Mouse (Mus musculus) cerebellum, postnatal 25 days (tissue): ENCODE measurements at regions not wholly inside any gene's neighbourhood (a gene's known extent, or its start where the extent isn't known, plus 50 kb on each side); places are given as distances from the start of the nearest gene placed in this dataset.

Experiments used
- DNase-seq, 2 experiments: peaks; one replicate each; pipeline ENCODE4 v3.0.0; 2021; ENCODE audit warnings: mixed read lengths in 2 of 2

DNA sequence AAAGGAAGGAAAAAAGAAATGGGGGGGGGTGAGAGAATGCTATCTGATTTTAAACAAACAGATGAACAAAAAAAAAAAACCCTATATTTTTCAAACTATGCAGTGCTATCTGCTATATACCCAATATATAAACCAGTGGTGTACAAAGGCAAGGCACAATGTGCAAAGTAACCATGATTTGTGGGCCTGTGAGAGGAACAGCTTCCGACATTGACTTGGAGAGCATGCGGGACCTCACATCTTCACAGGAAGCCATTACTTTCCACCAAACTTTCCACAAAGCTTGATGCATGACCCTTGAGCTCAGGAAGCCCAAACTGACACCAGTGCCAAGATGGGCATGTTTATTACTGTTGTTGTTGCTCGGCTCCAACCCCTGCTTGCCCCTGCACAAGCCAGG lies 299.3 kb upstream of the Cd180 start:
- no peak for DNase-seq

DNA sequence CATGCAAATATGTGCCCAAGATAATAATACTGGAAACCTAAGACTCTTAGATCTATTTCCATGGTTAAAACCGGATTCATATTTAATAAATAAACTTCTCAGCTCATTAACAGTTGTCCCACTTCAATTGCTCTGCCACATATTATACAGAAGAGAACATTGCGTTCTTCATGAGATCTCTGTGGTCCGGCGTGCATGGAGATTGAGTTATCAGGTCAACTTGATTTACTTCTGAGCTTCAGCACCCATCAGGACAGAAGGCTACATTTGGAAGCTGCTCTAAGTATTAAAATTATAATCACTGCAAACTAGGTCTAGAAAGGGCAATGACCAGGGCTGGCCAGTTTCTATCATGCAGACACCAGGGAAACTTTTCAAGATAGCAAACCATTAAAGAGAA lies 295.9 kb upstream of the Cd180 start:
- no peak for DNase-seq

DNA sequence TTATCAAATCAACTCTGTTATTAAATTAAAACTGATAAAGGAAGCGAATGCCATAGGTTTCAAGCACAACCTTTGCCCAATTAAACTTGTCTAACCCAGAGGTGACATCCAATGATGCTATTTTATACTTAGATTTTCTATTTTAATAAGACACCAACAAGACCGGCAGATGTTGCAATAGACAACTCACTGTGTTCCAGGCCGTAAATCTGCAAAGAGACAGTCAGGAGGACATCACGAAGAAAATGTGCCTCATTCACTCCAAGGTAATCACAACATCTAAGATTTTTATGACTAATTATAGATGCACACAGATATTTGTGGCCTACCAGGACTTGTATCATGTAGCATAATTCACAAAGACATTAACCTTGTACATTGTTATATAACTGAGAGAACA lies 281.5 kb upstream of the Cd180 start:
- no peak for DNase-seq

DNA sequence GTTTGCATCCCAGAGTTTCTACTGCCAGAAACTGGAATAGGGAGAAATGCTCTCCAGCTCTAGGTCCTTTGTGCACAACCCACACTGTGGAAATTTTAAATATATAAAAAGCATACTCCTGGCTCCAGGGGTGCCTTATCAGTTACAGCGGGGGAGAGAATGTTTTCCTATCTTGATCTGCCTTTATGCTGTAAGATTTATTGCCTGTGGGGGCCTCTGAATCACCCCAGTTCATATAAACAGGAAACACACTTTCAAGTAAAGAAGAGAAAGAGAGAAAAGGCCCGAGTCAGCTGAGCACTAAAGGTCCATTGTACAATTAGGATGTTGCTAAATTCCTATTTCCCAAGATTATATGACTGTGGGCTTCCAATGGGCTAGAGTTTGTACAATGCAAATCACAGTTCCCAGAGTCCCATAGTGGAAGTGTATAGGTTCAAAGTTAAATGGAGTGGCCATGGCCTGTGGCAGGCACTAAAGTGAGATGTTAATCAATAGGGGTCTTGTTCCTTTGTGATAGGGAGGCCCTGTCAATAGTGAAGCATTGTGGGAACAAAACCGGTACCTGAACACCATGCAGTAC lies 258.9 kb upstream of the Cd180 start:
- DNase-seq = no peak

DNA sequence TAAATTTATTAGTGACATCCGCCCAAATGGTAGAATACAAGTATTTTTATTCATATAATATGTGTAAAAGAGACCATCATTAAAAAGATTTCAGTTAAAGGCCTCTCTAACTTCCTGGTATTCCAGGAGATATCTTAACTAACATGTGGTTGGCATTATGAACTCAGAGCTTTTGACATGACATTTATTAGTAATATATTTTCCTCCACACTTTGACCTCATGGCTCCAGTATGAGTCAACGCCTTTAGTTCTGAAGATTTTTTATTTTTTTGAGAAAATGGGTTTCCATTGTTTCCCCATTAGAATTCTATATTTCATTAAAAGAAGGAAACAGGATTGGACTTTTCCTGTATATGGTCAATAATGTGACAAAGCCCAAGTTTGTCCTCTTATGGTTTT lies 250.7 kb upstream of the Cd180 start:
- DNase-seq = no peak

DNA sequence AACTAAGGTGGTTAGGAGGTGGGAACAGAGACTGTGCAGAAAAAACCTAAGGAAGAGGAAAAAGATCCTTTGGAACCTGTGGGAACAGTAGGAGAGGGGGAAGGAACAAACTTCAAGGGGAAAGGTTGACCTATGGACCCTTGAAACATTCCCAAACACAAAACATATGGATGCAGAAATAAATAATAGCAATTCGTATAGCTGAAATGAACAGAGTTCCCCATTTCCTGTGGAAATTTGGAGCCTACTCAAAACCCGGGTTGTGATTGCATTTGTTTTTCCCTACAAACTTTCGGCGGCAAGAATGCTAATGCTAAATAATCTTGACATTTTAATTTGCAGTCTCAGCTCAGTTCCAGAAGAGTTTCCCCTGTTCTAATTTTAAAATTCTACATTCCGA lies 246.0 kb upstream of the Cd180 start:
- no peak for DNase-seq

DNA sequence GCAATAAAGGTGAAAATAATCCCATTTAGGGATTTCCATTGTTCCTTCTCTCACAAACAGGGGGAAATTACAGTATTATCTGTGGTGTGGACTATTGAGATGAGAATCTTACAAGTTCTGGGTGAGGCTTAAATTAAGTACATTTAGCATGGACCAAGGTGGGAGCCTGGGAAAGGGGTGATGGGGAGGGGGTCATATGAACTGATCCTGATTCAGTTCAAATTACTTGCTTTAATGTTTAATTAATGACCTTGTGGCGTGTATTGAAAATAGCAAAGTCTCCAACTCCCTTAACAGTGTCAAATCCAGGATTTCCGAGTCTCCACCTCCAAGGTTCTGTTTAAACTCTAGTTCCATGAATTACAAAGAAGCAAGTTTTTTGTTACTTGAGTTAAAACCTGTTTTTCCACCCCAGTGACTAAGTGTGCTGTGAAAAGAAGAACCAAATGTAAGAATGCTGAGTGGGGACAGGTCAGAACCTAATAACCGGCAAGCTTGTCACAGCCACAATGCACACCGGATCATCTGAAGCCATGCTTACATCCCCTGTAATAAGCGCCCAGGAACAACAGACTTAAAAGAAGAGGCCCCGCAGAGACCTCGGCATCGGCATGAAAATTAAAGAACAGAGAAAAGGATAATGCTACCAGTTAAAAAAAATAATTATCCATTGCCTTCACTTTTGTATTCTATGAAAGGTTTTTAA lies 243.8 kb upstream of the Cd180 start:
- DNase-seq = no peak

DNA sequence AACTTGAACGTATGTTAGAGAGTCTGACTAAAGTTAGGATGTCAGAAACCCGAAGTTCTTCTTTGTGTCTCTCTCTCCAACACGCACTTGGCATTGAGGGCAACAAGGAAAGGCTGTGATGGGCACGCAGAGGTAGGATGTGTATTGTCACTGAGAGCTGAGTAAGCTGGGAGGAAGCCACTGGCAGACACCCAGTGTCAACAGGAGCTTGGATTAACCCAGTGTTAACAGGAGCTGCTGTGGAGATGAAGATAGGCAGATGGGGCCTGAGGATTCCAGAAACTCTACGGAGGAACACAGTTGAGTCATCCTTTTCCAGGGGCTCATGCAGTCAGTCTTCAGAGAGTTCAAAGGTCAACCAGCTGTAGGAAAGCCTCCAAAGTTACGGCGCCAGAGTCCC lies 242.2 kb upstream of the Cd180 start:
- DNase-seq = no peak

DNA sequence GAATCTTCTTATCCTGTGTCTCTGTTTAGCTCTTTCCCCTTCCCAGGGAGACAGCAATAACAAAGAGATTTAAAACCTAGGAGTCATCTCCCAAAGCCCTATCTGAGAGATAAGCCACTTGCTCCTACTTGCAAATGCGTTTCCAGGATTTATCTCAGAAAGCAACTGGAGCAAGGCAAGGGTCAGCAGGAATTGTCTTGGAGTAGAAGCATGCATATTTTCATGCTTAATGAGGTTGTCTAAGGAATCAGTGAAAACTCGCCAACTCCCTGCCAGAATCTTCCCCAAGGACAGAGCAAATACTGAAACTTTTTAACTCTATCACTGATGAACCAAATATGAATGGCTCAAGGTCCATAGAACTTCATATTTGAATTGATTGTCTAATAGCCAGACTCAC lies 234.6 kb upstream of the Cd180 start:
- DNase-seq = no peak

DNA sequence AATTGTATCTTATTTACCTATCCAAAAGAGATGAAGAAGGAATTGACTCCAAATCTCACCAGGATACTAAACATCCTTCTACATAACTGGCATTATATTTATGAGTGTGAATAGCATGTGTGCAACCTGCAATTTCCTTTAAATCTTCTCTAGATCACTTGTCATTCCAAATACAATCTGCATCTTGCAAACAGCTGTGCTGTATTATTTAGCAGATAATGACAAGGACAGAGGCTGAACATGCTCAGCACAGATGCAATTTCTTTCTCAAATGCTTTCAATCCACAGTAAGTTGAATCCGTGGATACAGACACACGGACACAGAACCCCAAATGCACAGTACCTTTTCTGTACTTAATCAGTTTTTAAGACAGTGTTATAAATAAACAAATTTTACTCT lies 229.4 kb upstream of the Cd180 start:
- no peak for DNase-seq

DNA sequence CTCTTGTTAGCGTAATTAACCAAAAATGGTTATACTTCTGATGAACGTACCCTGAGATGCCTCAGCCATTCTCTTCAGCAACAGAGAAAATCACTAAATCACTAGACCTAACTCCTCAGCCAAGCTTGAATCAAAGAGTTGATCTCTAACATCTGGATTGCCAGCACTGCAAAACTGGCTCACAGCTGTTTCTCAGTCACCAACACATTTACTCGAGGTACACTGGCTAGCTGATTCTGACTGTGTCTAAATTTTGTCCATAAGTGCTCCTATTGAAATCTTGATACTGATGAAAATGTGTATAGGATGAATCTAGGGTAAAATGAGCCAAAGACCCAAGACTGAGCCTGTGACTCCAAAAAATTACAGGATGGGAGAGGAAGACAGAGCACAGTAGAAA lies 211.5 kb upstream of the Cd180 start:
- no peak for DNase-seq

DNA sequence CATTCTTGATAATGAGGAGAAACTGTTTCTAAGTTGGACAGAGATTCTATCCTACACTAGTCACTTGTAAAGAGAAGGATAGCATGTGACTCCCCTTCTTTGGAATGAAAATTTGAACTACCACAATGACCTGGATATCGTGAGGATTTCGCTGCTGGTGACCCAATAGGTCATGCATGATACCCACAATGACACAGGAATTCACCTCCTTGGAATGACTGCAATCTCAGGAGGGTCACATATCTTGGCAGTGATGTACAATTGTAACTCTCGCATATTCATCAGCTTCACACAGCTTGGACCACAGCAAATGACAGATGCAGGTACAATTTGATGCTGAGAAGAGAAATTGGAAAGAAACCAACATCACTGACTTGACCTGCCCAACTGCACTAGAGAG lies 210.9 kb upstream of the Cd180 start:
- no peak for DNase-seq

DNA sequence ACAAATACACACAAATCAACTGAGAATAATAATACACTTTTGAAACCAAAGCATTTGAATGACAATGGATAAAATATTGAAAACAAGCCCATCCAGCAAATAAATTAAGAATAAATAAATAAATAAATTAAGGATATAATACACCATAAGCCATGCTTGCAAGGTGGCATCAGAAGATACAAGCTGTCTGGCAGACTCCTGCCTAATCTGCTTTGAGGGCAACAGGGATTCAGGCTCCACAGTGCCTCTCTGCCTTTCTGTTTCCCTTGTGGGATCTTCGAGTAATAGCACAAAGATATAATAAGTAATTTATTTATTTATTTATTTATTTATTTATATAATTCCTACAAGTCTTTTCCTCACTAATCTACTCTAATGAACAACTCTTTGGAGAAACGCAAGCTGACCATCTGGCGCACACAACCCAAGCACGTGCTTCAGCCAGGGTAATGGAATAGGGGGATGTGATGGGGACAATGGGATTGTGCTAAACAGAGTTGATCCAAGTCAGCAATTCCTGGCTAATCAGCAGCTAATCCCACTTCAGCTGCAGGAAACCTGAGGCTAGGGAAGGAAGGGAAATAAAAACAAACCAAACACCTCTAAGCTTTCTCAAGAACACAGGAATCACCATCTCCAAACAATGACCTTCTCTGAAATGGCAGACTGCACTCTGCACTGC lies 205.8 kb upstream of the Cd180 start:
- no peak for DNase-seq

DNA sequence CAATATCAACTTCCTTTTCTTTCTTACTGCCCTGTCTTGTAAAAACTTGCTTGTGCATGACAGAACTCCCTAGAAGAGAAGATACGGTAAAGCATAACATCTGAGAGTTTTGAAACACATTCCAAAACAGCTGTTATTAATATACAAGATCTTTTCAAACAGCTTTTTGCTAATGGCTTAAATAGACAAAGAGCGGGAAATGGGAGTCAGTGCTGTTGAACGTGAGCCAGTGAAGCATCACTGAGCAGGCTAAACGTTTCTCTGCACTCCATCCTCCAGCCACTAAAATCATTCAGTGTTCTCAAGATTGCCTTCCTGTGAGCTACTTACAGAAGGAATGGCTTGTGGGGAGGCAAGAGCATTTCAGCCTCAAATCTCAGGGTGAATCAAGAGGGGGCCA lies 202.0 kb upstream of the Cd180 start:
- DNase-seq = no peak

DNA sequence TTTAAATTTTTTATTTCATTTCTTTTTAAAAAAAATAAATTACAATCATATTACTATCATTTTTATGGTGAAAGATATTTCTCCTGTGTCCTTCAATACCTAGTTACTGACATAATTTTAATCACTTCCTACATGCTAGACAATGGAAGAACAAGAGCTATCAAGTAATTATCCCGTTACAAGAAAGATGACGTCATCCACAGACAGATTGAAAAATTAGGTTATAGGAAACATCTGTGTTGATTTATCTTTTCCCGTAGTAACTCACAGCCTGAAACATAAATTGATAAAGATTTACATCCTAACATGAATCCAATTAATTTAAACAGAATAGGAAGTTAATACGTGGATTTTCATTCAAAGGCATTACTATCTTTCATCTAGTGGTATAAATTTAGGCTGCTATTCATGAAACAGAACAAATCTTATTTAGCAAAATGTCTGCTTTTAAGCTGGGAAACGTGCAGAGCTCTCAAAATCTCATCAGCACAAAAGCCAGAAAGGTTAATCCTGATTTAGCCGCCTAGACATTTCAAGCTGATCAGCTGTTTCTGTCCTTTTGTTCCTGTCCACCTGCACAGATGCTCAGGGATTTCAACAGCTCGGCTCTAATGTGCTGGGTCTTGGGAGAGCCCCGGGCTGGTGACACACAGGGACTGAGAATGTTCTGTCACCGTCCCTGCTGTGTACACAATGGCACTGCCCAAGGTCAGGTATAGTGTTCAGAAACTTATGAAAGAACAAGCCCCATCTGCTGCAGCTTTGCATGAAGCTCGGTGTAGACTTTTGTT lies 189.0 kb upstream of the Cd180 start:
- DNase-seq = no peak

DNA sequence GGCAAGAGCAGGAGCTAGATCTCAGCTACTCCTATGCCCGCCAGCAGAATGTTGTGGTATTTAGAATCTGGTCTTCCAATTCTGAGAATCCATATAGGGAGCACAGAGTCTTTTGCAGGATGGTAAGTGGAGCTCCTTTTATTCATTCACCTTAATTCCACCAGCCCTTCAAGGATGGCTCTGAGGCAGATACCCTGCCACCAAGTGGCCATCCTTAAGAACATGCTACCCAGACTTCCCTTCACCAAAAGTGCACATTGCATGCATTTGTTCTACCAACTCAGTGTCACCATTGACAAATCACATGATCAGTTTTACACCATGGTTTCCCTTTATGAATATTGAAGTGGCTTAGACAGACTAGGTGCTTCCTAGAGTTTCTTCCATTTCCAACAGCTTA lies 186.1 kb upstream of the Cd180 start:
- no peak for DNase-seq

DNA sequence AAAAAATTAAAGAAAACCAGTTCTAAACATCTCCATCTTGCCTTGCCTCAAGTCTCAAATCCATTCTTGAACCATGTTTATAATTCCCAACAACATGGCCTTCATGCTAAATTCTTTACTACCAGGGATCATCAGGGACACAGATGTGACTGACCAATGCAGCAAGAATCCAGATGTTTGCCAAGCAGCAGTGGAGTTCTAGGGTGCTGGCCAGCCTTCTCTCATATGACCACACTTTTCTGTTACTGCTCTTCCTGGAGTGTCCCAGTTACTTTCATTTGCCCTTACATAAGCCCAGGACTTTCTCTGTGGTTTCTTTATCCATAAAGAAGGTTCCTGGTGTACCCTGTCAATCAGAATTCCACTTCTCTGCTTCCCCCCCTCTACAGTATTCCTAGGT lies 185.4 kb upstream of the Cd180 start:
- DNase-seq = no peak

DNA sequence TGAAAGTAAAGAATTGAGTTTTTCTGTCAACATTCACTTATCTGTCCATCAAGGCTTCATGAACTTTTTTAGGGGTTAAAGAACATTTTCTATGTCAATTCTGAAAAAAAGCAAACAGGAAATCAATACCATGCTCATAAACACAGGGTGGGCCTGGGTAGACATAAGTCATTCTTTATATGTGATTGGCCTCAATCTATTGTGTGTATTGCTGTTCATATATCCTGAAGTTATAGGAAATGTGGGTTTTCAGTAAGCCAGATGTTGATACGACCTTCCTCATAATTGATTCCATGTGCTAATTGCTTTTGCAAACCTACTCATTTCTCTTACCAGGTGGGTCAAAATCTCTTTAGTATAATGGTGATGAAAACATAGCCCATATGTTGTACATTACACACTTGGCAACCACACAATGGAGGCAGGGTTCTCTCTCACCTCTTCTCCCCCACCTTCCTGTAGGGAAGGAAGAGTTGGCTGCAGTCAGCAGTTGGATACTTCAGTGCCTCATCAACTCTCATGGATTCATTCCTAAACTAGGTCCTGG lies 182.6 kb upstream of the Cd180 start:
- DNase-seq = no peak

DNA sequence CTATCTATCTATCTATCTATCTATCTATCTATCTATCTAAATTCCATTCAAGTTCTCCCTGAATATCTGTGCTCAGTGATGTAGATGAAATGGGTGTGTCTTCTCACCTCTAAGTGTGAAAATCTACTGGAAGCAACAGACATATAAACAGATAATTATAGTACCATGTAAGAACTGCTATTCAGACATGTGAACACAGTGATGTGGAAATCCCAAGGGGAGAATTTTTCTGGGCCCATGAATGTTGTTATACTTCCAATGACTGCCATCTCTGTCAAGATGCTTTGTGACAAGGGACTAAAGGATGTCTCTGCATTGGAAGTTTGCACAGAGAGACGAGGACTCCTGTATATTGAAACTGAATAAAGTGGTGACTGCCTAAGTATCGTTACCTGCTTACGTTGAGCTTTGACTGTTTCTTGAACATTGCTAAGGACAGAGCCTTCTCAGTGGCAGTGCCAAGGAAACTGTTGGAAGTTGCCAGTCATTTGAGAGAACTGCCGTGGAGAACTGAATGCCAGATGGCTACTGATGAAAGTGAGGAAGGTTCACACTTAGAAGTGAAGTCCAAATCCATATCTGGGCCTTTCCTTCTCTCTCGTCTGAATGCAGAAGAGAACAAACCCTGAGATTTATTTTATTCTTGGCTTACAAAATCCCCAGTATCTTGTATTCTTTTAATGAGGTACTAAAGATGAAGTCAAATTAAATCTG lies 175.0 kb upstream of the Cd180 start:
- DNase-seq = no peak

DNA sequence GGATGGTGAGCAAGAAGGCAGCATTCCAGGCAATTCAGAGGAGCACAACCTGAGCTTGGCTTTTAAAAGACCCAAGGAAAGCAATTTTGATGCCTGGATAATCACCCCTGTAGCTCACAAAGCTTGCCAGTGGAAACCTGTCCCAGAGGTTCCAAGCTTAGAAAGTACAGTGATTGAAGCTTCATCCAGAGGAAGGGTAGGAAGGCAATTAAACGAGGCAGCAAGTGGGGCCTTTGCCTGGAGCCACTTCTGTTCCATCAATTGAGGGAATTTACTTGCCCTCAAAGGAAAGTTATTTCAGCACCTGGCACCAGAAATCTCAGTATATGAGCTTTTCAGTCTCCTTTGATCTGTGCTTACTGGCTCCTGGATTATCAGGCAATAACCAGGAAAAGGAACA lies 171.9 kb upstream of the Cd180 start:
- no peak for DNase-seq

DNA sequence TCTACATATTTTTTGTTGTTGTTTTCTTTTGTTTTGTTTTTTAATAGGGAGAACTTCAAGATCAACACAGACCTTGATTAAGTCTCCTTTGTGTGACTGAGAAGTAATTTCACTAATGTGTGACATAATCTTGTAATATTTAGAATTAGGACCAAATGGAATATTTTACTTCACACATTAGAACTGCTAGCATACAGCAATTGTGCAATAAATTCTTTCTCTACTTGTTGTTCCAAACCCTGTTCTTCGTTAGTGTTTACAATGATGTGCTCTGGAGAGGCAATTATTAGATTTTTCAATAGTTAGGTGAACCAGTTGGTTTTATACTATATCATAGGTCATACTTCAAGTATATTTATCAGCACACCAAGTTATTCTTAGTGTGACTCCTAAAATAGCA lies 171.3 kb upstream of the Cd180 start:
- no peak for DNase-seq

DNA sequence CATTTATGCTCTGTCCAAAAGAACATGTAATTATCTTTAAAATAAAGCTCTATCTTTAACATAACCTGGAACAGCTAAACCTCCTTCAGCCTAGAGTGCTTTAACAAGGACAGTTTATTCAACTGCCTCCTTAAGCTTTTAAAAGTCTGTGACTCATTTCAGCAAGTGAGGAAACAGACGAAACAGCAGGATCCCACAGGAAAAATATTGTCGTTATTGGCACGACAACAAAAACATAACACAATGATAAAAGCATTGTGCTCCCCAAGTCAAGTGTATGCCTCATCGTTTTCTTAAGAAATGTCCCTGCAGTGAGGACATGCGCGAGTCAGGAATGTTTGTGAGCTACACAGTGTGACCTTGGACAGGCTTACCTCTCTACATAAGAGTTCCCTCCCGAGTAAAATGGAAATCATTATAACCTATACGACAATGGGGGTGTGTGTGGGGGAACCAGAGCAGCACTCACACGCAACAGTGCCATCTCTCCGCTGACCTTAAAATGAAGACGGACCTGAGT lies 166.7 kb upstream of the Cd180 start:
- no peak for DNase-seq

DNA sequence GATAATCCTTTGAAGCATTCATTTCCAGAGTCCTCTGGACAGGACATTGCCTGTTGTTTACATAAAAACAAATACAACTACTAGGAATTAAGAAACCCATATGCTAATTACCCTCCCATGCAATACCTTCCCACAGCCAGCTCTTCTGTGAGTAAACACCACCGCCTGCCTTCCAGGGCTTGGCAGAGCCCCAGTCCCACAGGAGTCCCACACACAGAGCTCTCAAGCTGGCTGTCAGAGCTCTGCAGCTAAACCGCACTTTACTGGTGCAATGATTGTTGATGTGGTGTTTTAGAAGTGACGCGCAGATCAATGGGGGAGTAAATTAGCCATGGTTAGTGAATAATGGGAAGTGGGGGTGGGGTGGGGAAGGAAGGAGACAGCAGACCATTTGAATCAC lies 159.6 kb upstream of the Cd180 start:
- peak; percentile 10 to 50 for DNase-seq
